Mouse (Mus musculus): ENCODE measurements around the gene Bco1.

GRCm38 (mm10) chr8:117136763-117137162 lies 41.1 kb downstream of the Bco1 start:
- TF ChIP-seq CTCF (IDR thresholded peaks at IDR 0.05), result no peak
- no peak for TF ChIP-seq EP300 (IDR thresholded peaks at IDR 0.05)
